Mouse (Mus musculus): Measurements from ENCODE around the gene Isl1.

Gene Isl1

DNA sequence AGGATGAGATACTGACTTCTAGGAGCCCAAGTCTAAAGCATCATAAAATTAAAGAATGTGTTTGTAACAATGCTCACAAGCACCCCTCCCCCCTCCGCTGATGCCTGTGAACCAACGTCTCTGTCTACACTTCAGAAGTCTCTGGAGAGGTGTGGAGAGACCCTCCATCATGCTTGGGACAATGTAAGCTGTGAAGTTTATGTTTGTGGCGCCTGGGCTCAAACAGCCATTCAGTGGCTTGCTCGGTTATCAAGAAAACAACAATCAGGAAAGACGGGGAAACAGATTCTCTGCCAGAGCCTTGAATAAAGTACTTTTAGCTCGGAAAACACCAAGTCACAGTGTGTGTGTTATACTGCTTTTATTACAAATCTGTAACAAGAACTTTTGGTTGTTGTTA lies 14.8 kb downstream of the Isl1 start:
- no peak for DNase-seq (ENCODE audit: low spot score in 2 of 2)

DNA sequence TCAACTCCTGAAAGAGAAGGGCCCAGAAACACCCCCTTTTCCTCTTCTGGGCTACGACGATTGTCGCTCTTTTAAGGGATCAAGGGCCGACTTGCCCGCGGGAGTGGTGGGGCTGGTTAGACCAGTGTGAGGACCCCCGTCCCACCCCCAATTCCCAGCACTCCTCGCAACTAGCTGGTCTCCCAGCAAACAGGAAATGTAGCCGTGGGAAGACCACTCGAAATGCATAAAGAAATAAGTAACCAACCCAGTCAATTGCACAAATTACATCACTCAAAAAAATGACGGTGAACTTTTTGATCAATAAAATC lies 15.4 kb downstream of the Isl1 start:
- no peak for DNase-seq (ENCODE audit: low spot score in 2 of 2)

DNA sequence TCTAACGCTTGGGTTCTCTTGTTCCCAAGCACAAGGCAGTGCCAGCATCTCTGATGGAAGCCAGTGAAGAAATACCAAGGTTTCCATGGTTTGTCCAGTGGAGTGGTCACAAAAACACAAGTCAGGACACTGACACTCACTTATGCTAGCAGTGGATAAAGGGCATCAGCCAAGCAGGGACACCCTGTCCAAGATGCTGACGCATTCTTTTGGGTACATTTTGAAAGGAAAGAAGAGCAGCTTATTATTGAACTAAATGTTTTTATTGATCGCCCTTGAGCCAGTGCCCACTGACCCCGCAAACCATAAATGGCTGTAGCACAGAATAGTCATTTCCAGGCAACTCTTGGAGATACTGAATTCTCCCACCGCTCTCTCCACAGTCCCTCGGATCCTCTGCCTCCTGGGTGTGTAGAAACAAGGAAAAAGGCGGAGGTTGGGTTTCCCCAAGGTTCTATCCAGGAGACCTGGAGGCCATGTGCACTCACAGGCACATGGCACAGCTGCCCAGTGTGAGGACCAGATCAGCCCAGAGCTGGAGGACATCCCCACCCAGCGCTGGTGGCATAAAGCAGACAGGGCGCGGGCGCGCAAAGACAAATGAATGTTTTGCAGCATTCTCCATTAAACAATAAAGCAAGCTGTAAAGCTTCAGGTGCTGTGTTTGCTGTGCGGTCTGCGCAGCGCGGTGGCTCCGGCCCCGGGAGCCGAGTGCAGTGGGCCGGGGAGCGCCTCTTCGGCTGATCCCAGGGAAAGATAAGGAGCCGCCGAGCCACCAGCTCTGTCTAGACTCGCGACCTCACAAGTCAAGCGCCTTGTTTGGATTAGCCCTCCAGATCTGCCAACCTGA lies 16.0 kb downstream of the Isl1 start:
- no peak for DNase-seq (ENCODE audit: low spot score in 2 of 2)

DNA sequence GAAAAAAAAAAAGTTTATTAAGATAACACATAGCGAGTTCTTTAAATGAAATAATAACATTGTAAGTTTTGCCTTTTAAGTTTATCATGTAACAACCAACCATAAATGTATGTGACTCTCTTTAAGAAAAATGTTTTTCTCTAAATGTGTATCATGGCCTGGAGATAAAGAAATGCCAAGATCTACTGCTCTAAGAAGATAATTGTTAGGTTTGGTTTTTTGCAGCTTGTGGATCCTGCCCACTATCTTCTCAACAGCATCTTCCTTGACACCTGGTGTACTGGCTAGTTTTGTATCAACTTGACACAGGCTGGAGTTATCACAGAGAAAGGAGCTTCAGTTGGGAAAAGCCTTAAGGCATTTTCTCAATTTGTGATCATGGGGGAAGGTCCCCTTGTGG lies 19.8 kb downstream of the Isl1 start:
- DNase-seq (ENCODE audit: low spot score in 2 of 2): no peak

DNA sequence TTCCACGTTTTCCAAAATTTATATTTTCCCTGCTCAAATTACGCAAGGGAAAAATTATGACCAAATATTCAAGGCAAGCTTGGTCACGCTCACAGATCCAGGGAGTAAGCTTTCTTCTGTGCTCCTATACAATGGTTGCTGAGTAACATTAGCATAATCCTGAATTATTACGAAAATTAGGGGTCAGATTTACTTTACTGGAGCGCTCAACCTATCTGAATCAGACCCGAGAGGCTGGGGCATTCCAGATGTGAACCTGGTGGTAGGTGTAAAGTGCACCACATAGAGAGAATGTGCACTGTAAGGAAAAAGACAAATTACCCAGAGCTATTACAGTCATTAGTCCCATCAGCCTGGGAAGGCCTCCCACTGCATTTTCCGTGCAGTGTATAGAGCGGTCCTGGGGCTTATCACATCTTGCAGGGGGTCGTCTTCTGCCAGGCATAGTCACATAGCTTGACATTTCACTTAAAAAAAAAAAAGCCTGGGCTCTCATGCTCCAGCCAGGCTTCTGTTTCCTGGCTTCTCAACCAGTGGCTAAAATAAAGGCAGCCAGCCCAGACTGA lies 30.2 kb downstream of the Isl1 start:
- DNase-seq (ENCODE audit: low spot score in 2 of 2): no peak

All from frontal cortex, postnatal 25 days (tissue).